Mouse (Mus musculus): ENCODE data around the gene Inpp5k. TPM values are rescaled to one million over a fixed set of nuclear protein-coding genes. Genes with fewer than 3 reads are reported as not detected.

Inpp5k gene
- polyA plus RNA-seq (2015; fragmentation: Nextera tagmentation; extraction: Ambion mirVana): 54.4 and 59.3 TPM in 2 replicates

- H3K4me1 ChIP-seq (replicated peaks; ENCODE audit: control insufficient read depth, insufficient read depth, low read length): peaks cover 20% of the 10 kb centered on the region
- H3K36me3 ChIP-seq (ENCODE audit: control insufficient read depth, insufficient read depth): peaks cover 23% of the 10 kb centered on the region
- under 1% methylated on average over 53 of the region's 53 CpGs for WGBS
- H3K4me2 ChIP-seq (ENCODE audit: low read length): peak within 1 kb of the TSS; percentile 89
- ATAC-seq: peak; percentile 100
- peak within 1 kb of the TSS; percentile 60 for H3K9ac ChIP-seq (replicated peaks; ENCODE audit: low read depth, low read length)
- no peaks in the 10 kb centered on the region for H3K27me3 ChIP-seq (replicated peaks; ENCODE audit: control insufficient read depth, insufficient read depth, low read length)
- peak within 1 kb of the TSS; percentile 69 for H3K27ac ChIP-seq (ENCODE audit: low read length)
- H3K9me3 ChIP-seq (ENCODE audit: control insufficient read depth, low read length): no peaks in the 10 kb centered on the region
- peak within 1 kb of the TSS; percentile 80 for H3K4me3 ChIP-seq (replicated peaks; ENCODE audit: low read length)
Observed at GRCm38 (mm10) chr11:75630645-75631229, at the start of gene Inpp5k. Gene Inpp5k, plus strand, starts transcription at chr11:75630988.

- no peak overlapping the region for H3K4me2 ChIP-seq (ENCODE audit: low read length)
- 95% methylated on average over 7 of the region's 7 CpGs for WGBS
- no peak overlapping the region for H3K9ac ChIP-seq (replicated peaks; ENCODE audit: low read depth, low read length)
- no peaks in the 10 kb centered on the region for H3K4me1 ChIP-seq (replicated peaks; ENCODE audit: control insufficient read depth, insufficient read depth, low read length)
- no peak overlapping the region for H3K27ac ChIP-seq (ENCODE audit: low read length)
- no peak overlapping the region for H3K4me3 ChIP-seq (replicated peaks; ENCODE audit: low read length)
- H3K9me3 ChIP-seq (ENCODE audit: control insufficient read depth, low read length): no peaks in the 10 kb centered on the region
- no peak for ATAC-seq
- no peaks in the 10 kb centered on the region for H3K27me3 ChIP-seq (replicated peaks; ENCODE audit: control insufficient read depth, insufficient read depth, low read length)
- no peaks in the 10 kb centered on the region for H3K36me3 ChIP-seq (ENCODE audit: control insufficient read depth, insufficient read depth)
Observed at GRCm38 (mm10) chr11:75581495-75582149, 49.2 kb upstream of the Inpp5k start.

- Histone ChIP-seq H3K27me3 (replicated peaks; ENCODE audit: control insufficient read depth, insufficient read depth, low read length) (no peaks in the 10 kb centered on the region), H3K4me1 (replicated peaks; ENCODE audit: control insufficient read depth, insufficient read depth, low read length) (peaks cover 5% of the 10 kb centered on the region), H3K9ac (replicated peaks; ENCODE audit: low read depth, low read length) (no peak overlapping the region), H3K36me3 (ENCODE audit: control insufficient read depth, insufficient read depth) (no peaks in the 10 kb centered on the region), H3K4me2 (ENCODE audit: low read length) (no peak overlapping the region), H3K27ac (ENCODE audit: low read length) (no peak overlapping the region), H3K9me3 (ENCODE audit: control insufficient read depth, low read length) (no peaks in the 10 kb centered on the region), H3K4me3 (replicated peaks; ENCODE audit: low read length) (no peak overlapping the region)
- 57% methylated on average over 2 of the region's 2 CpGs for WGBS
- ATAC-seq: no peak
Observed at GRCm38 (mm10) chr11:75583521-75583920, 47.3 kb upstream of the Inpp5k start.

- WGBS: 91% methylated on average over 4 of the region's 4 CpGs
Observed at GRCm38 (mm10) chr11:75585061-75585460, 45.7 kb upstream of the Inpp5k start.

GRCm38 (mm10) chr11:75585978-75586377 lies 44.8 kb upstream of the Inpp5k start:
- Histone ChIP-seq H3K4me1 (replicated peaks; ENCODE audit: control insufficient read depth, insufficient read depth, low read length) (peaks cover 23% of the 10 kb centered on the region), H3K27me3 (replicated peaks; ENCODE audit: control insufficient read depth, insufficient read depth, low read length) (no peaks in the 10 kb centered on the region), H3K9me3 (ENCODE audit: control insufficient read depth, low read length) (no peaks in the 10 kb centered on the region), H3K36me3 (ENCODE audit: control insufficient read depth, insufficient read depth) (no peaks in the 10 kb centered on the region), H3K4me3 (replicated peaks; ENCODE audit: low read length) (no peak overlapping the region), H3K4me2 (ENCODE audit: low read length) (no peak overlapping the region), H3K27ac (ENCODE audit: low read length) (no peak overlapping the region), H3K9ac (replicated peaks; ENCODE audit: low read depth, low read length) (no peak overlapping the region)
- whole genome bisulfite sequencing: 72% methylated on average over 5 of the region's 5 CpGs
- no peak for ATAC-seq

More at GRCm38 (mm10) chr11:75585061-75585460, 45.7 kb upstream of the Inpp5k start:
- Histone ChIP-seq H3K4me2 (ENCODE audit: low read length) (no peak overlapping the region), H3K36me3 (ENCODE audit: control insufficient read depth, insufficient read depth) (no peaks in the 10 kb centered on the region), H3K27me3 (replicated peaks; ENCODE audit: control insufficient read depth, insufficient read depth, low read length) (no peaks in the 10 kb centered on the region), H3K27ac (ENCODE audit: low read length) (no peak overlapping the region), H3K9ac (replicated peaks; ENCODE audit: low read depth, low read length) (no peak overlapping the region), H3K9me3 (ENCODE audit: control insufficient read depth, low read length) (no peaks in the 10 kb centered on the region), H3K4me3 (replicated peaks; ENCODE audit: low read length) (no peak overlapping the region), H3K4me1 (replicated peaks; ENCODE audit: control insufficient read depth, insufficient read depth, low read length) (peaks cover 21% of the 10 kb centered on the region)
- no peak for ATAC-seq

GRCm38 (mm10) chr11:75586963-75587362 lies 43.8 kb upstream of the Inpp5k start:
- Histone ChIP-seq H3K4me3 (replicated peaks; ENCODE audit: low read length) (no peak overlapping the region), H3K9me3 (ENCODE audit: control insufficient read depth, low read length) (no peaks in the 10 kb centered on the region), H3K36me3 (ENCODE audit: control insufficient read depth, insufficient read depth) (no peaks in the 10 kb centered on the region), H3K4me1 (replicated peaks; ENCODE audit: control insufficient read depth, insufficient read depth, low read length) (peaks cover 23% of the 10 kb centered on the region), H3K27me3 (replicated peaks; ENCODE audit: control insufficient read depth, insufficient read depth, low read length) (no peaks in the 10 kb centered on the region), H3K9ac (replicated peaks; ENCODE audit: low read depth, low read length) (no peak overlapping the region), H3K27ac (ENCODE audit: low read length) (no peak overlapping the region), H3K4me2 (ENCODE audit: low read length) (no peak overlapping the region)
- no peak for ATAC-seq
- 87% methylated on average over 5 of the region's 5 CpGs for WGBS

- ATAC-seq: peak; percentile 98
- Histone ChIP-seq H3K9ac (replicated peaks; ENCODE audit: low read depth, low read length) (peak within 1 kb of the TSS; percentile 91), H3K4me1 (replicated peaks; ENCODE audit: control insufficient read depth, insufficient read depth, low read length) (peaks cover 23% of the 10 kb centered on the region), H3K9me3 (ENCODE audit: control insufficient read depth, low read length) (no peaks in the 10 kb centered on the region), H3K36me3 (ENCODE audit: control insufficient read depth, insufficient read depth) (no peaks in the 10 kb centered on the region), H3K27ac (ENCODE audit: low read length) (peak within 1 kb of the TSS; percentile 74), H3K4me2 (ENCODE audit: low read length) (peak within 1 kb of the TSS; percentile 93), H3K27me3 (replicated peaks; ENCODE audit: control insufficient read depth, insufficient read depth, low read length) (no peaks in the 10 kb centered on the region), H3K4me3 (replicated peaks; ENCODE audit: low read length) (peak within 1 kb of the TSS; percentile 73)
- WGBS: 4% methylated on average over 49 of the region's 49 CpGs
Observed at GRCm38 (mm10) chr11:75587493-75588284, 43.1 kb upstream of the Inpp5k start, which contains the start of gene Pitpna. Gene Pitpna, plus strand, starts transcription at chr11:75588097.

- peak overlapping the region; percentile 73 for H3K4me3 ChIP-seq (replicated peaks; ENCODE audit: low read length)
- peak overlapping the region; percentile 93 for H3K4me2 ChIP-seq (ENCODE audit: low read length)
- H3K27ac ChIP-seq (ENCODE audit: low read length): peak overlapping the region; percentile 74
- ATAC-seq: peak; percentile 85
- H3K27me3 ChIP-seq (replicated peaks; ENCODE audit: control insufficient read depth, insufficient read depth, low read length): no peaks in the 10 kb centered on the region
- under 1% methylated on average over 37 of the region's 37 CpGs for WGBS
- H3K36me3 ChIP-seq (ENCODE audit: control insufficient read depth, insufficient read depth): peaks cover 2% of the 10 kb centered on the region; the same call in 1 of the 2 replicates
- H3K4me1 ChIP-seq (replicated peaks; ENCODE audit: control insufficient read depth, insufficient read depth, low read length): peaks cover 23% of the 10 kb centered on the region
- H3K9ac ChIP-seq (replicated peaks; ENCODE audit: low read depth, low read length): peak overlapping the region; percentile 91
- no peaks in the 10 kb centered on the region for H3K9me3 ChIP-seq (ENCODE audit: control insufficient read depth, low read length)
Observed at GRCm38 (mm10) chr11:75588285-75588941, 42.4 kb upstream of the Inpp5k start.

- Histone ChIP-seq H3K4me1 (replicated peaks; ENCODE audit: control insufficient read depth, insufficient read depth, low read length) (peaks cover 19% of the 10 kb centered on the region), H3K27me3 (replicated peaks; ENCODE audit: control insufficient read depth, insufficient read depth, low read length) (no peaks in the 10 kb centered on the region), H3K9me3 (ENCODE audit: control insufficient read depth, low read length) (no peaks in the 10 kb centered on the region), H3K4me2 (ENCODE audit: low read length) (no peak overlapping the region), H3K36me3 (ENCODE audit: control insufficient read depth, insufficient read depth) (peaks cover 2% of the 10 kb centered on the region; the same call in 1 of the 2 replicates), H3K27ac (ENCODE audit: low read length) (no peak overlapping the region), H3K4me3 (replicated peaks; ENCODE audit: low read length) (no peak overlapping the region), H3K9ac (replicated peaks; ENCODE audit: low read depth, low read length) (no peak overlapping the region)
- 91% methylated on average over 5 of the region's 5 CpGs for WGBS
- no peak for ATAC-seq
Observed at GRCm38 (mm10) chr11:75592612-75593011, 38.2 kb upstream of the Inpp5k start.
